Mouse (Mus musculus) megakaryocyte progenitor cell, adult 5-6 weeks (primary cell): ENCODE results near the gene Adamts10. TPM values are rescaled to one million over a fixed set of nuclear protein-coding genes. Genes with fewer than 3 reads are reported as not detected.

Experiments
- ATAC-seq: replicated peaks from 2 replicates; pipeline ENCODE4 v1.8.0; 2016; ENCODE audit warnings: mild to moderate bottlenecking, moderate TSS enrichment, inconsistent platforms; ENCODE audit not compliant: poor library complexity
- total RNA-seq, 2 experiments: library from RNA; stranded (forward) in 1 of 2; stranded (reverse) in 1 of 2; fragments of 157-497, 149-512 nt in 1 of 2; fragments of 200-1000 nt in 1 of 2; gene quantifications; 2 replicates each; pipeline versions ENCODE4 v1.2.3 to v1.2.4; 2015 to 2017

Gene Adamts10
- total RNA-seq (2015) (13.8 and 14.0 TPM in 2 replicates), total RNA-seq (2017) (18.5 and 20.6 TPM in 2 replicates)

GRCm38 (mm10) chr17:33523918-33524755 lies at the start of gene Adamts10:
Gene Adamts10 (plus strand): TSS chr17:33524204.
- ATAC-seq: peak; percentile 91

DNA sequence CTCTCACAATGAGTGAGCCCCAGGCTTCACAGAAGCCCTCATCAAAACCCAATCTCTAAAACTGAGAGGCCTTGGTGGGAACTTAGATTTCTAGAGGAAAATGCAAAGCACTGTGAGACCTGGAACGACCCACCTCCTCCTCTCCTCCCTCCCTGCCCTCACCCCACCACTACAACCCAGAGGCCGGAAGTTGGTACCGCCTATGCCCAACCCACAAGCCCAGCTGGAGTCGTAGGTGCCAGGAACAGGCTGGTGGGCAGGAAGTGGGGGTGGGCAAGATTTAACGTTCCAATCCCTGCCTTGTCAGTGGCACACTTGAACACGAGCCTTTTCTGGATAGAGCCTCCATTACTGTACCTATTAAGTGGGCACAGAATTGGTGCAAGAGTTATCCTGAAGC lies 40.0 kb upstream of the Adamts10 start:
- ATAC-seq: peak; percentile 71

- ATAC-seq: no peak
These were observed 36.8 kb upstream of the Adamts10 start for GRCm38 (mm10) chr17:33487211-33487610.

DNA sequence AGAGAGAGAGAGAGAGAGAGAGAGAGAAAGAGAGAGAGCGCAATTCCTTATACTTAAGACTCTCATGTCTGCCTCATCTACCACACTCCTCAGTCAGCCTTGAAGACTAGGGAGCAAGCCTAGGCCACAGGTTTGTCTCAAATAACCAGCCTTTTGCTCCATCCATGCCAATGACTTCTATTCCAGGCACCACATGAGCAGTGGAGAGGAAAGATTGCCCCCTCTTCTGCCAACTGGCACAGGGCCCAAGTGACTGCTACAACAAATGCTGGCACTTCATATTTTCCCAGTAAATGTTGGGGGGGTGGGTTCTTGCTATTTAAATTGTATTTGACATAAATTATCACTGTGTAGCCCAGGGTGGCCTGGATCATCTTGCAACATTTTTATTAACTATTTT lies 36.4 kb upstream of the Adamts10 start:
- no peak for ATAC-seq

DNA sequence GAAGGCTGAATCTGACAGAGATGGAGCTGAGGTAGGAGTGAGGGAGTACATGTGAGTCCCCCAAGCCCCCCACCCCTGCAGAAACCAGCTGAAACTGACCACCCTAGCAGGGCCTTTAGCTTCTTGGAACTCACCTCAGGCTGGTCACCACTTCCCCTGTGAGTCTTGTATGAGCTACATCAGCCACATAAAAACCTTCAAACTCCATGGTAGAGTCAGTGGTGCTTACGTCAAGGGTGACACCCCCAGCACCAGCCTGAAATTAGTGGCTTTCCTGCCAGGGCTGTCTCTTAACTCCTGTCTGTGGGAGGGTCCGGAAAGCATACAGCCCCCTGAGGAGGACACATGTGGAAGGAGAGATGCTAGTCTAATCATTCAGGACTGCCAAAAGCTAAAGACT lies 32.6 kb upstream of the Adamts10 start:
- no peak for ATAC-seq

DNA sequence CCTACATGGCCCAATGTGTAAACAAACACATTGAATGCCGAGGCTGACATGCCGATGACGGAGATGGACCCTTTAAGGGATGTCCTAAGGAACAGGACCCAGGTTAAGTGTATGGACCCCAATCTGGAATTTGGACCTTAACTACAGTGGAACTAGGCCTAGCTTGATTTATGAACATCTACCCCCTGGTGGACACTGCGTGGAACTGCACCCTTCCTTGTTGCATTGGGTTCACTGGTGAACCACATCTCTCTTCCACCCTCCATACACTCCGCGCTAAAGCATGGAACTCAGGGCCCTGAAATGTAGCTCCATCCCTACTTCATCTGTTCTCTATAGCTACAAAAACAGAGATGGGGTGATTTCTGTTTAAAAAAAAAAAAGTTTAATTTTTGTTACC lies 30.9 kb upstream of the Adamts10 start:
- peak; percentile 86 for ATAC-seq

DNA sequence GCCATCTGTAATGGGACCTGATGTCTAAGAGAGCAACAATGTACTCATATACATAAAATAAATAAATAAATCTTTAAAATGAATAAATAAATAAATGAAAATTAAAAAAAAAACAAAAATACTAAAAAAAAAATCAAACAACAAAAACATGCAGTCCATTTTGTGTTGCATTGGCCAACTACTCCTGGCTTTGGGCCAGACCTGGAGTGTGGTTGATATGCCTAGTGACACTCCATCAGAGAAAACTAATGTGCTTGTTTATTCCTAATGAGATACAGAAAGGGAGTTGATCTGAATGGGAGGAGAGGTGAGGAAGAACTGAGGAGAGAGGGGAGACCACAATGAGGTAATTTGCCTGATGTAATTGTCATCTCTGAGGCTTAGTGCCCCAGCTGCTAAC lies 29.4 kb upstream of the Adamts10 start:
- no peak for ATAC-seq

GRCm38 (mm10) chr17:33498918-33499317 lies 25.1 kb upstream of the Adamts10 start:
- no peak for ATAC-seq

DNA sequence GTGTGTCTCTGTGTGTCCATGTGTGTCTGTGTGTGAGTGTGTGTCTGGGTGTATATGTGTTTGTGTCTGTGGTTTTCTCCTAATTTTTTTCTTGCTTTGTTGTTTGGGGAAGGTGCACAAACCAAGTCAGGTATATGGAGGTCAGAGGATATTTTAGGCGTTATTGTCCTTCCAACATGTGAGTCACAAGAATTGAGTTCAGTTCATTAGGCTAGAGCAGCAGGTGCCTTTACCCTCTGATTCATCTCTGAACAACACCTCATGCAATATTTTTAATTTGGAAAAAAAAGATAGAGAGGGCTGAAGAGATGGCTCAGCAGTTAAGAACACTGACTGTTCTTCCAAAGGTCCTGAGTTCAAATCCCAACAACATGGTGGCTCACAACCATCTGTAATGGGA lies 15.6 kb upstream of the Adamts10 start:
- ATAC-seq: no peak

- ATAC-seq: no peak
These were observed 13.8 kb upstream of the Adamts10 start for GRCm38 (mm10) chr17:33510172-33510571.

DNA sequence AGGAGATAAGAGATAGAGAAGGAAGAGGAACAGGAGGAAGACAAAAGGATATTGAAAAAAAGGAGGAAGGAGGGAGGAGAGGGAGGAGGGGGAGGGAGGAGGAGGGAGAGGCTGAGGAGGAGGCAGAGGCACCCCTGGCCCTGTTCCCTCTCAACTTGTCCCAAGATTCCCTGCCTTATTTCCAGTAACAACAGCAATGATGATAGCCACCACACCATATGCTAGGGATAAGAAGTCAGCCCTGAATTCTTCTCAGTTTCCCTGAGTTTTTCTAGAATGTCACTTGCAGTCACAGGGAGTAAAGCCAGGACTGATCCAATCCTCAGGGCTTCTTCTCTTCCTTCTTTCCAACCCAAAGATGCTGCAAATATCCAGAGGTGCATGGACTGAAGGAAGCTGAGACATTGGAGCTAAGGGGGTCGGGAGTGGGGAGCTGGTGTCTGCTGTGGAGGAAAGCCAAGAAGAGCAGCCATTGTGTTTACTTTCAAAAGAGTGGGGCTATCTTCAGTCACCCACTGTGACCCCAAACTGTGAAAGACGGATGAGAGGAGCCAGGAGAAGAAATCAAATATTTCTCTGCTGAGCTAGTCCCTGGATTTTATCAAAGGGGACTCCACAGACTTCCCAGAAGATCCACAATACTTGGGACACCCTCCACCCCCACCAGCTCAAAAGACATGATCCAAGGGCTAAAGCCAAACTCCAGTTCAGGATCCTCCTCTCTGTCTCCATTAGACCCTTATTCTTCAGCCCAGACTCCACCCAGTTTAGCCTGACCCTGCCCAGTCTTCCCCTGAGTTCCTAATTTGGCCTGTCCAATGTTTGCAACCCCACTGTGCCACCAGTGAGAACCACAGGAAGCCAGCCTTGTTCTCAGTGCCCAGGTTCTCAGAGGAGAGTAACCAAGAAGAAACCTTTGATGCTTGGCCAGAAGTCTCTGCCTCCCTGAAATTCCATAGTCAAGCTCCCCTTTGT lies 11.3 kb upstream of the Adamts10 start:
- ATAC-seq: no peak

DNA sequence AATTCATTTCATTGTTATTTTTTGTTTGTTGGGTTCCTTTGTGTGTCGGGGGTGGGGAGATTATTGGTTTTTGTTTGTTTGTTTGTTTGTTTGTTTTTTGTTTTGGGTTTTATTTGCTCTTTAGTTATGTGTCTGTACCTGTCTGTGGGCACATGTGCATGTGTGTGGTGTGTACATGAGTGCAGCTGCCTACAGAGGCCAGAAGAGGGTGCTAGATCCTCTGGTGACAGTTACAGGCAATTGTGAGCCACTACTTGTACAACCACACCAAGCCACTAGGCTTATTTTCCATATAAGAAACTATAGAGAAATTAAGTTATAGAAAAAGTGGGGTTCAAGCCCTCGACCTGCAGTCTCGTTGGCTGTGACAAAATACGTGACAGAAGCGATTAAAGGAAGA lies 10.1 kb upstream of the Adamts10 start:
- ATAC-seq: peak; percentile 60; the same call in 1 of the 2 replicates

- ATAC-seq: no peak
These were observed 3.6 kb upstream of the Adamts10 start for GRCm38 (mm10) chr17:33520366-33520765.

GRCm38 (mm10) chr17:33523431-33523917 lies 530 bp upstream of the Adamts10 start:
- no peak for ATAC-seq

DNA sequence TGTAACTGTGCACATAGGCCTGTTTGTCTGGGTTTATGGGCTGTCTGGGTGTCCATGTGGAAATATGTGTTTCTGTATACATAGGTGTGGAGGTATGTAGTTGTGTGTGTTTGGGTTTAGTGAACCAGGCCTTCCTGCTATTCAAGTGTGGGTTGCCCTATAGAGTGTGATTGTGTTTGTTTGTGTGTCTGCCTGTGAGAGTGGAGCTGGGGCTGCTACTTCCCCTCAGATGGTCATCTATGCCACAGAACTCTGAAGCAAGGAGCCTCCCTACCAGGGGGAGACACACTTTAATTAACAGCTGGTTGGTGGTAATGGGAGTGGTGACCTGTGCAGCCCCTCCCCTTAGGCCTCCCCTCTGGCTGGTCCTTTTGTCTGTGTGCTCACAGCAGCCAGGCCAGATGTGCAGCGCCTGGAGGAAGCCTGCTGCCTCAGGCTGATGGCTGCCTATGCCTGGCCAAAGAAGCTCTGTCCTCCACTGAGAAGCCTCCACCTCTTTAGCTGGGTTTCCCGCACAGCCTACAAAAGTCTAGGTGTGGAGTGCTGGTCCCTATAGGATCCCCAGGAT lies 886 bp downstream of the Adamts10 start:
- ATAC-seq: peak; percentile 70

DNA sequence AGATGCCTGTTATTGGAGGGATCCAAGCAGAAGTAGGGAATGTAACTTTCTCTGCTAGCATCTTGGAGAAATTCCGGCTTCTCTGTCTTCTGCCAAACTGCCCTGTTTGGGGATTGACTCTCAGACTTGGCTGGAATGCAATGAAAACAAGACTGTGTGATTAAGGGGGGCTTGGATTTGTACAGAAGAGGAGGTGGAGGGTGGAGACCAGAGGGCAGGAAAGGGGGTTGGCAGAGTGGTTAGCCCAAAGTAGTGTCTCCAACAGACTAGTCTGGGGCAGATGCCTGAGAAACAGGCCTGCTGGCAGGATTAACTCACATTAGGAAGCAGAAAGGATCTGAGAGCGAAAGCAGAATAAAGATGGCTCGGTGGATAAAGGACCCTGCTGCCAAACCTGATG lies 2.5 kb downstream of the Adamts10 start:
- no peak for ATAC-seq

DNA sequence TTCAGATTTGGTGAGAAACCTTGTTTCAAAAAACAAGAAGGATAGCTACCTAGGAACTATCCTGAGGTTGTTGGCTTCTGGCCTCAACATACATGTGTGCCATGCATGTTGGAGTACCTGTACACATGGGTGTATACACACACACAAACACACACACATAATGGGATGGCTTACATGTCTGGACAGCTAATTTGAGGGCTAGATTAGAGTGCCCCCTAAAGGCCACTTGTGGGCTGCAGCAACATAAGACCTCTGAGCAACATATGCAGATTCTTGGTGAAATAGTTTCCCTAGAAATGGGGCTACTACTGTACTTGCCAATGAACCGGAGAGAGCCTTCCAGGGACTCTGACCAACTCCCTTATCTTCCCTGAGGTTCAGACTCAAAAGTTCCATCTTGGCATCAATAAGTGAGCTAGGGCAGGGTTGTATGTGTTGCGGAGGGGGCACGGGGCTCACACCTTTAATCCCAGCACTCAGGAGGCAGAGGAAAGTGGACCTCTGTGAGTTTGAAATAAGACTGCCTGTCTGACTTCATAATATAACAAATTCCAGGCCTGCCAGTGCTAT lies 15.2 kb downstream of the Adamts10 start:
- peak; percentile 70; the same call in 1 of the 2 replicates for ATAC-seq

- no peak for ATAC-seq
These were observed 15.9 kb downstream of the Adamts10 start for GRCm38 (mm10) chr17:33539878-33540277.

DNA sequence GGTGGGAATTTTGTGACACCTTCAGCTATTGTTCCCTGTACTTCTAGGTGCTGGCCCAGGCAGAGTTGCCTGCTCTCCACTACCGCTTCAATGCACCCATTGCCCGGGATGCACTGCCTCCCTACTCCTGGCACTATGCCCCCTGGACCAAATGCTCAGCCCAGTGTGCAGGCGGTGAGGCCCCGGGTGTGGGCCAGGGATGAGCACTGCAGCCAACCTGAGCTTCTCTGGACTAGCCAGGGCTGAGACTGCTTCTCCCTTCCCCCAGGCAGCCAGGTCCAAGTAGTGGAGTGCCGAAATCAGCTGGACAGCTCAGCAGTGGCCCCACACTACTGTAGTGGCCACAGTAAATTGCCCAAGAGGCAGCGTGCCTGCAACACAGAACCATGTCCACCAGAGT lies 25.2 kb downstream of the Adamts10 start:
- ATAC-seq: no peak

- 0 out of 2 replicates have a peak, but pooled peaks have one; percentile 9 for ATAC-seq
These were observed 26.4 kb downstream of the Adamts10 start for GRCm38 (mm10) chr17:33550388-33550787.

DNA sequence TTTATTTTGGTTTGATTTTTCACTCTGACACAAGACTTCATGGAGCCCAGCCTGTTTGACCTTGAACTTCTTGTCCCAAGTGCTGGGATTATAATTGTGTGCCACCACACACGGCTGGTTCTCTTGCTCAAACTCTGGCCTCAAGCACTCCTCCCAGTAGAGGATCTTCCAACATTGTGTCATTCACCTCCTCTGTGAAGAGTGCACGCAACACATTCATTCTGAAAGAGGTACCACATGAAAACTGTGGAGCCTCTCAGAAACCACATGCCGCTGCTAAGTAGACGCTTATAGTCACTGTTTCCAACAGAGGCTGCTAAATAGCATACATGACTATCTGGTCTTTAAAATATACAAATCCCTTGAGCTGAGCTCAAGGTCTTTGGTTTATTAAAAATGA lies 28.1 kb downstream of the Adamts10 start:
- ATAC-seq: no peak
